Mouse (Mus musculus) inflammation-experienced regulatory T-cells, adult 16 weeks (primary cell): Measurements from ENCODE around the gene Abcb5. TPM values are rescaled to one million over a fixed set of nuclear protein-coding genes. Genes with fewer than 3 reads are reported as not detected.

ENCODE experiments used
- polyA plus RNA-seq: library from polyadenylated mRNA; unstranded; fragments of 100-300 nt; shearing (Covaris generic); gene quantifications from one replicate; pipeline ENCODE4 v1.2.1, GENCODE M21; 2017

Abcb5 gene
- not detected for polyA plus RNA-seq

GRCm38 (mm10) chr12:118966321-118966720 is at the start of gene Abcb5:
Abcb5 (minus strand) TSS chr12:118966421.

GRCm38 (mm10) chr12:118846221-118846620 is 120.0 kb downstream of the Abcb5 start, which contains the start of gene Sp8:
Sp8 (plus strand) TSS chr12:118846329.

Other genes with a start within 250 kb of the Abcb5 start
- gene Sp8, start 120.1 kb downstream of the Abcb5 start, polyA plus RNA-seq = not detected